Mouse (Mus musculus): ENCODE results near the gene Nell2. TPM values are rescaled to one million over a fixed set of nuclear protein-coding genes. Genes with fewer than 3 reads are reported as not detected.

The Nell2 gene
- total and polyA plus RNA-seq, 3 experiments, result not detected

- no peak for DNase-seq (ENCODE audit: extremely low read depth)
- no peaks in the 10 kb centered on the region for H3K4me1 ChIP-seq (ENCODE audit: control insufficient read depth in 1 of 2, insufficient read depth in 2 of 2)
- no peaks in the 10 kb centered on the region for H3K36me3 ChIP-seq (replicated peaks in 1 of 2; ENCODE audit: control insufficient read depth in 1 of 2, insufficient read depth in 1 of 2, low read length in 1 of 2)
- no peaks in the 10 kb centered on the region for H3K79me2 ChIP-seq (replicated peaks; ENCODE audit: control insufficient read depth, extremely low read depth, insufficient read depth, poor library complexity, severe bottlenecking)
- no peaks in the 10 kb centered on the region for H3K27me3 ChIP-seq (replicated peaks)
- no peak overlapping the region for H3K9ac ChIP-seq (ENCODE audit: insufficient read depth, low read depth)
- H3K9me3 ChIP-seq (replicated peaks; ENCODE audit: low read length), result peaks cover 54% of the 10 kb centered on the region
- no peak for TF ChIP-seq SIN3A (IDR thresholded peaks at IDR 0.05; ENCODE audit: low read length)
- no peak for TF ChIP-seq GABPA (IDR thresholded peaks at IDR 0.05; ENCODE audit: insufficient replicate concordance, low read depth, low read length)
- TF ChIP-seq TCF12 (IDR thresholded peaks at IDR 0.05; ENCODE audit: low read depth, low read length), result no peak
- no peak for TF ChIP-seq JUN (IDR thresholded peaks at IDR 0.05; ENCODE audit: insufficient read depth, low read depth, low read length)
- TF ChIP-seq NRF1 (IDR thresholded peaks at IDR 0.05; ENCODE audit: low read depth, low read length), result no peak
- TF ChIP-seq CHD2 (IDR thresholded peaks at IDR 0.05; ENCODE audit: low read length), result no peak
- no peak for TF ChIP-seq ZNF384 (IDR thresholded peaks at IDR 0.05; ENCODE audit: low read depth, low read length)
- TF ChIP-seq POLR2A (IDR thresholded peaks at IDR 0.05; ENCODE audit: low read depth, low read length), result no peak
- H3K4me3 ChIP-seq (replicated peaks in 1 of 3; ENCODE audit: low read depth in 2 of 3, low read length in 2 of 3, poor library complexity in 1 of 3), result no peak overlapping the region
- no peak overlapping the region for H3K27ac ChIP-seq (ENCODE audit: insufficient read depth, low read depth)
- H3K4me2 ChIP-seq (ENCODE audit: insufficient read depth, low read depth, poor library complexity, severe bottlenecking), result no peak overlapping the region
- dilution Hi-C loops (cut with MboI; ENCODE audit: extremely low pct_ligation_motif_present, extremely low pct_unique_long_range_greater_than_20kb, low sequenced_read_pairs), result no loop called here
- in situ Hi-C loops (cut with MboI; ENCODE audit: low pct_ligation_motif_present, low pct_unique_long_range_greater_than_20kb, low sequenced_read_pairs), result no loop called here
These were observed 32.7 kb downstream of the Nell2 start for GRCm38 (mm10) chr15:95495666-95496065.

- in situ Hi-C loops (cut with MboI; ENCODE audit: low pct_ligation_motif_present, low pct_unique_long_range_greater_than_20kb, low sequenced_read_pairs) (no loop called here), dilution Hi-C loops (cut with MboI; ENCODE audit: extremely low pct_ligation_motif_present, extremely low pct_unique_long_range_greater_than_20kb, low sequenced_read_pairs) (no loop called here)
- TF ChIP-seq BHLHE40 (IDR thresholded peaks at IDR 0.05; ENCODE audit: low read depth, low read length), result no peak
- TF ChIP-seq KAT2A (IDR thresholded peaks at IDR 0.05; ENCODE audit: insufficient replicate concordance, low read length), result no peak
- no peak for TF ChIP-seq TBP (conservative IDR thresholded peaks at IDR 0.05; ENCODE audit: low read depth, low read length)
- TF ChIP-seq PAX5 (IDR thresholded peaks at IDR 0.05; ENCODE audit: low read length), result no peak
- no peak for TF ChIP-seq MXI1 (IDR thresholded peaks at IDR 0.05; ENCODE audit: low read depth, low read length)
- TF ChIP-seq GABPA (IDR thresholded peaks at IDR 0.05; ENCODE audit: insufficient replicate concordance, low read depth, low read length), result no peak
- TF ChIP-seq ETS1 (conservative IDR thresholded peaks at IDR 0.05; ENCODE audit: low read depth, low read length), result no peak
- TF ChIP-seq ELF1 (IDR thresholded peaks at IDR 0.05; ENCODE audit: low read depth, low read length), result no peak
- TF ChIP-seq ZC3H11A (IDR thresholded peaks at IDR 0.05; ENCODE audit: low read depth, low read length), result no peak
- TF ChIP-seq MEF2A (IDR thresholded peaks at IDR 0.05; ENCODE audit: borderline replicate concordance, low read depth, low read length), result no peak
- TF ChIP-seq POLR2AphosphoS2 (IDR thresholded peaks at IDR 0.05; ENCODE audit: low read depth, low read length), result no peak
- no peak for TF ChIP-seq NELFE (IDR thresholded peaks at IDR 0.05; ENCODE audit: low read depth, low read length)
- no peak for TF ChIP-seq IRF4 (IDR thresholded peaks at IDR 0.05; ENCODE audit: low read depth, low read length)
- TF ChIP-seq UBTF (IDR thresholded peaks at IDR 0.05; ENCODE audit: low read depth, low read length), result no peak
- no peak for TF ChIP-seq MAZ (IDR thresholded peaks at IDR 0.05; ENCODE audit: low read depth, low read length)
- no peak for TF ChIP-seq USF1 (IDR thresholded peaks at IDR 0.05; ENCODE audit: low read depth, low read length)
- TF ChIP-seq USF2 (conservative IDR thresholded peaks at IDR 0.05; ENCODE audit: low read depth, low read length), result no peak
- TF ChIP-seq RCOR1 (conservative IDR thresholded peaks at IDR 0.05; ENCODE audit: low read depth, low read length), result no peak
- no peak for TF ChIP-seq CHD2 (IDR thresholded peaks at IDR 0.05; ENCODE audit: low read length)
- no peak for TF ChIP-seq MYC (IDR thresholded peaks at IDR 0.05; ENCODE audit: low read depth, low read length)
- no peaks in the 10 kb centered on the region for H3K27me3 ChIP-seq (replicated peaks)
- no peaks in the 10 kb centered on the region for H3K79me2 ChIP-seq (replicated peaks; ENCODE audit: control insufficient read depth, extremely low read depth, insufficient read depth, poor library complexity, severe bottlenecking)
- no peak overlapping the region for H3K4me3 ChIP-seq (replicated peaks in 1 of 3; ENCODE audit: low read depth in 2 of 3, low read length in 2 of 3, poor library complexity in 1 of 3)
- H3K4me2 ChIP-seq (ENCODE audit: insufficient read depth, low read depth, poor library complexity, severe bottlenecking), result no peak overlapping the region
- H3K27ac ChIP-seq (ENCODE audit: insufficient read depth, low read depth), result no peak overlapping the region
- H3K36me3 ChIP-seq (replicated peaks in 1 of 2; ENCODE audit: control insufficient read depth in 1 of 2, insufficient read depth in 1 of 2, low read length in 1 of 2), result no peaks in the 10 kb centered on the region
- no peak for DNase-seq (ENCODE audit: extremely low read depth)
- H3K9me3 ChIP-seq (replicated peaks; ENCODE audit: low read length), result peaks cover 57% of the 10 kb centered on the region
- H3K9ac ChIP-seq (ENCODE audit: insufficient read depth, low read depth), result no peak overlapping the region
- H3K4me1 ChIP-seq (ENCODE audit: control insufficient read depth in 1 of 2, insufficient read depth in 2 of 2), result no peaks in the 10 kb centered on the region
These were observed 33.2 kb downstream of the Nell2 start for GRCm38 (mm10) chr15:95495193-95495592.

All from CH12.LX (cell line).